Mouse (Mus musculus) C3H10T1/2 (cell line): ENCODE measurements around the gene Myrf. TPM values are rescaled to one million over a fixed set of nuclear protein-coding genes. Genes with fewer than 3 reads are reported as not detected.

ENCODE experiments used
- polyA plus RNA-seq, 2 experiments: library from polyadenylated mRNA; unstranded; fragments of >200 nt; fragmentation: generic; extraction: Trizol; gene quantifications; one replicate each; pipeline ENCODE4 v1.2.1; 2012; ENCODE audit warnings: missing spikeins in 2 of 2

Myrf gene
- under 1 TPM; under 0.01 to 0.06 TPM for polyA plus RNA-seq

DNA sequence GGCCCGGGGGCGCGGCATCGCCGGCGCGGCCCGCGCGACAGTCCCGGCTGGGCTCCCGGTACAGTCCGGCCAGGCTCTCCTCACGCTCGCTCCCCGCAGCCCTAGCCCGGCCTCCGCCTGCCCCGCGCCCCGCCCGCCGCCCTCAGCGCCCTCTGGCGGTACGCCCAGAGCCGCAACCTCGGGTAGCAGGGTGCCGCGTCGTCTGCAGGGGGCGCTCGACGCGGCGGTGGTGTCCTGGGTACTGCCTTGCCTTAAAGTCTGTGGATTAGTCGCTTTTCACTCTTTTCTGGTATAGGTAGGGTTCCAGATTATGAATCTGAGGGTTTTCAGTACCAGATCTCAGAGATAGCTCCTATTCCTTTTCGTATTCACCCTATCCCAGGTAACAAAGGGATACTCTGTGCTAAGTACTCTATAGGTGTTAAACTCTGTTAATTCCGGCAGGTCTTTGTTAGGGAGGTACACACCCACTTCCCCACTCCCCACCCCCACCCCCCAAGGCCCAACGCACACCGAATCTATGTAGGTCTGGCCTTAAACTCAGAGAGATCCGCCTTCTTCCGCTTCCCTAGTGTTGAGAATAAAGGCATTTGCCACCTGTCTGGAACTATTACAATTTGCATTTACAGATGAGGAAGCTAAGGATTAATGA, at the start of gene Myrf:
Gene Myrf (minus strand): TSS at position 95 of the 652 bp plus-strand sequence.

DNA sequence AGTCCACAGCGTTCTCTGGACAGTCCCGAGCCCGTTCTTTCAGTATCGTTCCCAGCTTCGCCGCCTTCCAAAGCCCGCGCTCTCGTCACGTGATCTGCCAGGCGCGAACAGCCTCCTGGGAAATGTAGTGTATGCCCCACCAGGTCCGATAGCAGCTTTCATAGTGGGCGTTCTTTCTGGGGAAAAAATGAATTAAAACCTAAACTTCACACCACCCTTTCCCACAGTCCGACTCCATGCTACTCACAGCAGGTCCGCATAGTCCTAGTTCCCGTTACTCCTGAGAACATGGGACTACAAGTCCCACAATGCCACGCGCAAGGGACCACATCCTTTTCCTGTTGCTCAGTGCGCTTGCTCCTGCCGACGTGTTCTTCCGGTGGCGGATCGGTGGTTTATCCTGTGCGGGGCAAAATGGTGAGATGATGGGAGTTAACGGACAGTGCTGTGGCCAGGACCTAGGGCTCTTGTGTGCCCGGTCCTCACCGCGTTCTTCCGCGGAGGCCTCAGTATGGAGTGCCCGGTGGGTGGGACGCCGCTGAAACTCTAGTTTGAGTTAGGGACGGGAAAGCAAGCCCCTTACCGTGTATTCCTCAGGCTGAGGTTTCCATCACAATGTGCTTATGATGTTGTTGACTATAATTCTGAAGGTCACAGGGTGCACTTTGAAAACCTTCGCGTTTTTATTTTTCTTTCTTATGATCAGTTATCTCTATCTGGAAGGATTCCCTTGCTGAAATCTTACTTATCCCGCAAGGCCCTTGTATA, 36.5 kb downstream of the Myrf start, which contains the start of the genes Tmem258 and Fen1:
Gene Tmem258 (plus strand): TSS at position 167 of the 768 bp plus-strand sequence.
Gene Fen1 (minus strand): TSS at position 322 of the 768 bp plus-strand sequence.

GRCm38 (mm10) chr19:10182670-10183298, 57.8 kb downstream of the Myrf start, which contains the start of gene Fads1:
Gene Fads1, plus strand, starts transcription at chr19:10182888.

Other genes starting within 250 kb of the Myrf start
- gene Best1, start 239.1 kb downstream of the Myrf start, polyA plus RNA-seq: under 1 TPM in 1 of 2 experiments, not detected in 1; 0.05 TPM
- 10 to 100 TPM in 1 of 2 experiments, 1 to 10 TPM in 1; 3.3 to 37.4 TPM for gene Rab3il1, start 239.1 kb downstream of the Myrf start, polyA plus RNA-seq
- gene Fads3, start 199.2 kb downstream of the Myrf start, polyA plus RNA-seq: 100 to 1,000 TPM in 1 of 2 experiments, 10 to 100 TPM in 1; 78.0 to 135 TPM
- gene Fads2, start 139.0 kb downstream of the Myrf start, polyA plus RNA-seq: 10 to 100 TPM; 76.1 to 84.0 TPM
- 10 to 100 TPM; 44.4 to 85.1 TPM for gene Fads1, start 57.9 kb downstream of the Myrf start, polyA plus RNA-seq
- 100 to 1,000 TPM; 442 to 477 TPM for gene Tmem258, start 36.7 kb downstream of the Myrf start, polyA plus RNA-seq
- gene Fen1, start 36.6 kb downstream of the Myrf start, polyA plus RNA-seq: 10 to 100 TPM; 20.1 to 48.2 TPM
- gene Dagla, start 64.1 kb upstream of the Myrf start, polyA plus RNA-seq: 1 to 10 TPM; 2.1 to 5.2 TPM
- gene Syt7, start 148.3 kb upstream of the Myrf start, polyA plus RNA-seq: under 1 TPM; 0.02 to 0.12 TPM
- gene Lrrc10b, start 216.7 kb upstream of the Myrf start, polyA plus RNA-seq: under 1 TPM in 1 of 2 experiments, not detected in 1; 0.02 TPM
- gene Ppp1r32, start 242.2 kb upstream of the Myrf start, polyA plus RNA-seq: under 1 TPM; 0.02 to 0.13 TPM